Mouse (Mus musculus): ENCODE measurements around the gene Itgb4. TPM values are rescaled to one million over a fixed set of nuclear protein-coding genes. Genes with fewer than 3 reads are reported as not detected.

Gene Itgb4
- total RNA-seq, 2 experiments from 2014 or later: 2.3 to 3.1 TPM

Other genes with a start within 250 kb of the Itgb4 start
- gene Tmem94, start 209.3 kb upstream of the Itgb4 start, total RNA-seq (2021): 10 to 100 TPM; 74.6 to 95.5 TPM
- 10 to 100 TPM; 58.9 to 72.9 TPM for gene Caskin2, start 161.1 kb upstream of the Itgb4 start, total RNA-seq (2021)
- gene Tsen54, start 160.0 kb upstream of the Itgb4 start, total RNA-seq (2021): 10 to 100 TPM; 17.1 to 21.4 TPM
- 10 to 100 TPM in 1 of 2 experiments, 1 to 10 TPM in 1; 4.9 to 10.9 TPM for gene Llgl2, start 150.7 kb upstream of the Itgb4 start, total RNA-seq (2021)
- gene Myo15b, start 116.3 kb upstream of the Itgb4 start, total RNA-seq (2021): under 1 TPM; 0.20 TPM
- under 1 TPM in 1 of 2 experiments, not detected in 1; 0.26 TPM for gene Smim5, start 74.7 kb upstream of the Itgb4 start, total RNA-seq (2021)
- gene Smim6, start 62.7 kb upstream of the Itgb4 start, total RNA-seq (2021): not detected
- 10 to 100 TPM; 40.8 to 42.5 TPM for gene Sap30bp, start 41.4 kb upstream of the Itgb4 start, total RNA-seq (2021)
- 10 to 100 TPM; 20.5 to 24.8 TPM for gene Recql5, start 41.2 kb upstream of the Itgb4 start, total RNA-seq (2021)
- gene Galk1, start 38.0 kb downstream of the Itgb4 start, total RNA-seq (2021): 10 to 100 TPM; 40.7 to 50.3 TPM
- 100 to 1,000 TPM; 347 to 353 TPM for gene H3f3b, start 53.3 kb downstream of the Itgb4 start, total RNA-seq (2021)
- 10 to 100 TPM; 18.3 to 20.2 TPM for gene Unk, start 55.6 kb downstream of the Itgb4 start, total RNA-seq (2021)
- under 1 TPM; 0.49 to 0.66 TPM for gene Unc13d, start 103.3 kb downstream of the Itgb4 start, total RNA-seq (2021)
- gene Wbp2, start 112.3 kb downstream of the Itgb4 start, total RNA-seq (2021): 100 to 1,000 TPM; 157 to 178 TPM
- gene Trim47, start 152.5 kb downstream of the Itgb4 start, total RNA-seq (2021): 10 to 100 TPM; 14.7 to 23.0 TPM
- 10 to 100 TPM in 1 of 2 experiments, 1 to 10 TPM in 1; 9.3 to 11.7 TPM for gene Trim65, start 156.4 kb downstream of the Itgb4 start, total RNA-seq (2021)
- 100 to 1,000 TPM in 1 of 2 experiments, 10 to 100 TPM in 1; 95.9 to 107 TPM for gene Mrpl38, start 164.2 kb downstream of the Itgb4 start, total RNA-seq (2021)
- 10 to 100 TPM; 38.4 to 41.6 TPM for gene Fbf1, start 193.5 kb downstream of the Itgb4 start, total RNA-seq (2021)
- gene Ten1, start 224.1 kb downstream of the Itgb4 start, total RNA-seq (2021): 10 to 100 TPM; 20.0 to 28.5 TPM
- gene Acox1, start 224.3 kb downstream of the Itgb4 start, total RNA-seq (2021): 100 to 1,000 TPM; 170 to 228 TPM

Measured in adrenal gland, postnatal 36 days (tissue).